Mouse (Mus musculus): Measurements from ENCODE around the gene Mllt6.

The Mllt6 gene

DNA sequence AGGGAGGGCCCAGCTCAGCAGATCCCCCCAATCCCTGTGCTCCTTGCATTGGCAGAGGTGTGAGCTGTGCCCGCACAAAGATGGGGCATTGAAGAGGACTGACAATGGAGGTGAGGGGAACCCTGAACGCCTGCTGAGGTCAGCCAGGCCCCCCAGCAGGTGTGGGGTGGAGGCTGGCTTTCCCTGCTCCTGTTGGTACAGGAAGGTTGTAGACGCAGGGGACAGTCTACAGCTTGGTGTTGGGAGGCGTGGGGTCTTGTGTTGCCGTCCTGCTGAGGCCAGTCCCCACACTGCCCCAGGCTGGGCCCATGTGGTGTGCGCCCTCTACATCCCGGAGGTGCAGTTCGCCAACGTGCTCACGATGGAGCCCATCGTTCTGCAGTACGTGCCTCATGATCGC is 2.2 kb downstream of the Mllt6 start:
- intact Hi-C loops (cut with DNase I), result no loop called here

DNA sequence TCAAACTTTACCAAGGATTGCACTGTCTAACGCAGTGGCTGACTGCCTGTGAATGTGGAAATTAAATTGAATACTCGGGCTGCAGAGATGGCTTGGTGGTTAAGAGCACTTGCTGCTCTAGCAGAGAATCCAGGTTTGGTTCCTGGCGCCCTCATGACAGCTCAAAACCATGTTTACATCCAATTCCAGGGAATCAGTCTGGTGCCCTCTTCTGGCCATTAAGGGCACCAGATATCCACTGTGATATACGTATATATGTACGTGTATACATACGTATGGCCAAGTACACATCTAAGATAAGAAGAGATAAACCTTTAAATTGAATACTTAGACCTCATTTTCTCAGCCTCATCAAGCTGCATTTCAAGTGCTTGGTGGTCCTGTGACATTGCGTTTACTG is 3.0 kb downstream of the Mllt6 start:
- intact Hi-C loops (cut with DNase I), result no loop called here

DNA sequence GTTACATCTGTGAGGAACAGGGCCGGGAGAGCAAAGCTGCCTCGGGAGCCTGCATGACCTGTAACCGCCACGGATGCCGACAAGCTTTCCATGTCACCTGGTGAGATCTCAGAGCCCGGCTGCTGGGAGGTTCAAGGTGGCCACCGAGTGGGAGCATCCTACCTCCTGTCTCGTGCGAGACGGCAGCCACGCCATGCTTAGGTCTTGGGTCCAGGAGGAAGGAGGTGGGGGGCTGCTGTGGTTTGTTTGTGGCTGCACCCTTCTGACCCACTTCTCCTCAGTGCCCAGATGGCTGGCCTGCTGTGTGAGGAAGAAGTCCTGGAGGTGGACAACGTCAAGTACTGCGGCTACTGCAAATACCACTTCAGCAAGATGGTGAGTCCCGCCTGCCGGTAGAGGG is 3.6 kb downstream of the Mllt6 start:
- intact Hi-C loops (cut with DNase I), result no loop called here

DNA sequence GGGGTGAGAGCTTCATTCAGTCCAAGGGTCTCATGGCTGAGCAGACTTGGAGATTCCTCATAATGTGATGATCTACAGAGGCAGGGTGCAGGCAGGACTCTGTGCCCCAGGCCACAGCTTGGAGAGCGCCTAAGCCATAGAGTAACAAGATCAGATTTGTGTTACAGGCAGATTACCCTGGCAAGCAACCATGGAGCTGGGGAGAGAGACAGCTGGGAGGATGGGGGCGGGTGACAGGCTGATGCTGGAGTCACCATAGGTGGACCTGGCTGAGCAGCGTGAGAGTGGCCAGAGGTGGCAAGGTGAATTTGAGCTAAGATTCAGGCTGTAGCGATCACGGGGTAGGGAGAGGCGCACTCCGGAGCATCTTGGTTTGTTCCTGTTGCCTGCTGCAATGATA is 4.9 kb downstream of the Mllt6 start:
- intact Hi-C loops (cut with DNase I), result no loop called here

DNA sequence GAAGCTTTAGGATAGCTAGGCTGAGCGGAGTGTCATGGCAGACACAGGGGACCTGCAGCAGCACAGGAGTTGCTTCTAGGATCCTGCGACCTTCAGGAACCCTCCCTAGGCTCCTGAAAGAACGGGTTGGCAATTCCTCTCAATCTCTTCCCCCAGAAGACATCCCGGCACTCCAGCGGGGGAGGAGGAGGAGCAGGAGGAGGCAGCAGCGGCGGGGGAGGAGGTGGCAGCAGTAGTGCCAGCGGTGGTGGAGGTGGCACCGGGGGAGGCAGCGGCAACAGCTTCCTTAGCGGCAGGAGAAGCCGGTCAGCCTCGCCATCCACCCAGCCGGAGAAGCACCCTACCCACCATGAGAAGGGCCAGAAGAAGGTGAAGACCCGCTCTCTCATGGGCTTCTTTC is 6.1 kb downstream of the Mllt6 start:
- intact Hi-C loops (cut with DNase I), result no loop called here

DNA sequence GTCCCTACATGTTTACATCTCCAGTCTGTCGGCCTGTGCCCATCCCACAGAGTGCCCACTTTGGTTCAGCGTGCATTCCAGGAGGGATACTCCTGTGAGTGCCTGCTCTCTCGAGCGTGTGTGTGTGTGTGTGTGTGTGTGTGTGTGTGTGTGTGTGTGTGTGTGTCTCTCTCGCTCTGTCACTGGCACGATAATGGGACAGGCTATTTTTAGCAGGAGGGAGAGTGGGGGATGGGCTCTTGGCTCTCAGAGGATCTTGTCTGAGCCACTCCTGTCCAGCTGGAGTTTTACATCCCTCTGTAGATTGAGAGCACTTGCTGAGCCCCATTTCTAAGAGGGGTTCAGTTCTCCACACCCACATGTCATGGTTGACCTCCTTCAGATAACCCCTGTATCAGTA is 6.6 kb downstream of the Mllt6 start:
- intact Hi-C loops (cut with DNase I), result no loop called here

DNA sequence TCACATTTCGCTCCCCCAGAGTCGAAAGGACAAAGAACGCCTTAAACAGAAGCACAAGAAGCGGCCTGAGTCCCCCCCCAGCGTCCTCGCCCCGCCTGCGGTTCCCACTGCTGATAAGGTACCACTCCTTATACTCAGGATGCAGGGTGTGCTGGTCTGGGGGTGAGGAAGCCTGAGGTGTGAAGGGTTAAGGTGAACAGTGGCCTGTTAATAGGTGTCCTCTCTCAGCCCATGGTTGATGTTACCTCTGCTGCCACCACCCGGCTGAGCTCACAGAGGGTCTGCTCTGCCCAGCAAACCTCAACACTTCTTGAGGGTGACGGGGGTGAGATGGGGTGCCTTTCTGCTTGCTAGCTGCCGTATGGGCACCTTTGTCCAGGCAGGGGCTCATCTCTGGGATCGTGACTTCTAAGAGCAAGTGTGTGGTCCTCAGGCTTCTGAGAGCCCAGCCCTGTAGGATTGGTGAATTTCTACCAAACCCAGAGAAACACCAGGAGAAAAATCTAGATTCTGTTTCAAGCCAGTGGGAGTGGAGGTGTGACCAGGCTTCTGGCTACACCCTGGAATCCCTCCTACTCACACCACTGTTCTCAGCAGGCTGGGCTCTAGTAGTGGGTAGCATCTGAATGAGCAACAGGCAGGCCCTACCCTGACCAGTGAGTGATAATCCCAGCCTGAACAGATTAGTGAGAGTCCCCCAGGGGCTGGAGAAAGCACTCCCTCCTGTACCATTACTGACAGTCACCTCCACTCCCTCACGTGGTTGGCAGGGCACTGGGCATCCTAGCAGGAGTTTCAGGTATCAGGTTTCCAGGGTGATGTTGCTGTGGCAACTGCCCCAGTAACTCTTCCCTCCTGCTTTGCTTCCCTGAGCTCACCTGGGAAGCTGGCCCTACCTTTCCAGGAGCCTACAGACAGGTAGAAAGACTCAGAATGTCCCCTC is 7.3 kb downstream of the Mllt6 start:
- intact Hi-C loops (cut with DNase I), result no loop called here

DNA sequence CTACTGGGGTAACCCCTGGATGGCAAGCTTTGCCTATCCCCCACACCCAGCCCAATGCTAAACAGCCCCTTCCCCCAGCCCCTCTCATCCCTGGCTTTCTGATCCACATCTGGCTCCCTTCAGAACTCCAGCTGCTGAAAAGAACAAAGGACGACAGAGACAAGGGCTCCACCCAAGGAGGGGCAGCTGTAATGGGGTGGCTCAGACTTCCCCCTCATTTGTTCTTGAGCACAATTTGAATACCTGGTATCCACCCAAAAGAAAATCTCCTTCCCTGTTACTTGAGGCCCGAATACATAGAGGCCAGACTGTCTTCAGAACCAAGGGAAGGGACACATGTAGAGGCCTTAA is 7.9 kb downstream of the Mllt6 start:
- intact Hi-C loops (cut with DNase I), result no loop called here

DNA sequence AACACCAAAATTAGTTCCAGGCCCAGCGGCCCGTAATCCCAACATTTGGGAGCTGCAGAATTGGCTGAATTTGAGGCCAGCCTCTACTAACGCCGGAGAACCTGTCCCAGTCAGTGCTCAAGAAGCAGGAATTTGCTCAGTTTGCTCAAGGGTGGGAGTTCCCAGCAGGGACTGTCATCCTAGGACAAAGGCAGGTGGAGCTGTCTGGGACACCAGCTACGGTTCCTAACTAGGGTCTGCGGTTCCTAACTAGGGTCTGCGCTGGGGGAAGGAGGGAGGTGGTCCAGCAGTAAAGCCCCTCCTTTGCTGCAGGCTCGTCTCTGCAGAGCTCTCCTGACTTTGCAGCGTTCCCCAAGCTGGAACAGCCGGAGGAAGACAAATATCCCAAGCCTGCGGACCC is 9.9 kb downstream of the Mllt6 start:
- intact Hi-C loops (cut with DNase I), result no loop called here

DNA sequence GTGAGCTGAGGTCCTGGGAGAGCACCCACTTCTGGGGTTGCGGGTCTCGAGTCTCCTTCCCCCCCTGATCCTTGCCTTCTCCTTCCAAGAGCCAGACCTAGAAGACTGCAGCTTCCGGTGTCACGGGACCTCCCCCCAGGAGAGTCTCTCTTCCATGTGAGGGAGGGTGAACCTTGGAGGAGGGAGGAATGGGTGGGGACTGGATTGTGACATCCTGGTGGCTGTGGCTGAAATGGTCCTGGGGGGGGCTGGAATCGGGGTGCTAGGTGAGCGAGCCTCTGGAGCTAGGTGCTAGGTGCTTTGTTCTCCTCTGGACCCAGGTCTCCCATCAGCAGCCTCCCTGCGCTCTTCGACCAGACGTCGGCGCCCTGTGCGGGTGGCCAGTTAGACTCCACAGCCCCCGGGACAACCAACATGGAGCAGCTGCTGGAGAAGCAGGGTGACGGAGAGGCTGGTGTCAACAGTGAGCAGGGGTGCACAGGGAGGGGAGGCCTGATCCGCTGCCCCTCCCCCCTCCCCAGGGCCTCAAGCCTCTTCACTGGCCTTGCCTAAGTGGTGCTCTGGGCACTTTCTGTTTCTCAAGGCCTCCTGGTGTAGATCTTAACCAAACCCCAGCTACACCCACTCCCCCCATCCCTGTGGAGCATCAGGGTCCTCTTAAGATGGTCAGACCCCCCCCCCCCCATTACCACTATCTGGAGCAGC is 13.0 kb downstream of the Mllt6 start:
- intact Hi-C loops (cut with DNase I), result no loop called here

DNA sequence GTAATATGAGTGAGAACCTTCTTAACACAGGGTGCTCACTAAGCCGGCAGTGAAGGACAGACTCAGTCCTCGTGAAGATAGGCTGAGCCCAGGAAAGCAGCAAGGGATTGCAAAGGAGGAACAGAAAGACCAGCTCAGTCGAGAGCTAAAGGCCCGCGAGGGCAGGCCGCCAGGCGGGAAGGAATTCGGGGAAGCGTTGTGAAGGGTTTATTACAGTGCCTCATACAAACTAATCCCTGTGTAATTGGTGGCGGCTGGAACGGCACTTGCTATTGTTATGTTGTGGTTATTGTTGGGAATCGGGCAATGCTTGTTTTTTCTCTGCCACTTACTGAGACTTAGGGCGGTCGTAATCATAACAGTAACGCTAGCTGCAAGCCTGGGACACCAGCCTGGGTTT is 14.2 kb downstream of the Mllt6 start:
- intact Hi-C loops (cut with DNase I), result no loop called here

DNA sequence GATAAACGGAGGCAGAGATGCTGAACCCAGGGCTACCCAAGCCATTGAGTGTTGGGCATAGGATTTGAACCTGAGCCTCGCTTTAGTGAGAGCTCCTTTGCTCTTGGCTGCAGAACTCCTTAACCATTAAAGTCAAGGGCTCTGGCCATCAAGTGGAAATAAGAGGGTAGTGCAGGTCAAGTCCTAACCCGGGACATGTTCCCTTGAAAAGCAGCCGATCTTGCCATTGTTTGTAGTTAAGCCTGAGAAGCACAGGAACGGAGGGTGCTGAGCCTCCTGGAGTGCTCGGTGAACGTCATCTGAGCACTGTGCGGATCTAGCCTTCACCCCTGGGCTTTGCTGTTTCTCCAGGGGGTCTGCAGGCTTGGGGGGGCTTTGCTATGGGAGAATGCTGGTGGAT is 14.6 kb downstream of the Mllt6 start:
- intact Hi-C loops (cut with DNase I), result no loop called here

DNA sequence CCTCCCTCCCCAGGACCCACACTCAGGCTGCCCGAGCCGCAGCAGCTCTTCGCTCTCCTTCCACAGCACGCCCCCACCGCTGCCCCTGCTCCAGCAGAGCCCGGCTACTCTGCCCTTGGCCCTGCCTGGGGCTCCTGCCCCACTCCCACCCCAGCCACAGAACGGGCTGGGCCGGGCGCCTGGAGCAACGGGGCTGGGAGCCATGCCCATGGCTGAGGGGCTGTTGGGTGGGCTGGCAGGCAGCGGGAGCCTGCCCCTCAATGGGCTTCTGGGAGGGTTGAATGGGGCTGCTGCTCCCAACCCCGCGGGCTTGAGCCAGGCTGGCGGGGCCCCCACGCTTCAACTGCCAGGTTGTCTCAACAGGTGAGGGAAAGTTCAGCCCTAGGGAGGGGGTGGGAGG is 15.1 kb downstream of the Mllt6 start:
- intact Hi-C loops (cut with DNase I), result no loop called here

DNA sequence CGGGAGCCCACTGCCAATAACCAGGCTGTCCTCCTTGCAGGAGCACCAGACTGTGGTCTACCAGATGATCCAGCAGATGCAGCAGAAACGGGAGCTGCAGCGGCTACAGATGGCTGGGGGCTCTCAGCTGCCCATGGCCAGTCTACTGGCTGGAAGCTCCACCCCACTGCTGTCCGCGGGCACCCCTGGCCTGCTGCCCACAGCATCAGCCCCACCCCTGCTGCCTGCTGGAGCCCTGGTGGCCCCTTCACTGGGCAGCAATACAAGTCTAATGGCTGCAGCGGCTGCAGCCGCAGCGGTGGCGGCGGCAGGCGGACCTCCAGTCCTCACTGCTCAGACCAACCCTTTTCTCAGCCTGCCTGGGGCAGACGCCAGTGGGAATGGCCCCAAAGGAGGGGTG is 17.2 kb downstream of the Mllt6 start:
- intact Hi-C loops (cut with DNase I), result no loop called here

DNA sequence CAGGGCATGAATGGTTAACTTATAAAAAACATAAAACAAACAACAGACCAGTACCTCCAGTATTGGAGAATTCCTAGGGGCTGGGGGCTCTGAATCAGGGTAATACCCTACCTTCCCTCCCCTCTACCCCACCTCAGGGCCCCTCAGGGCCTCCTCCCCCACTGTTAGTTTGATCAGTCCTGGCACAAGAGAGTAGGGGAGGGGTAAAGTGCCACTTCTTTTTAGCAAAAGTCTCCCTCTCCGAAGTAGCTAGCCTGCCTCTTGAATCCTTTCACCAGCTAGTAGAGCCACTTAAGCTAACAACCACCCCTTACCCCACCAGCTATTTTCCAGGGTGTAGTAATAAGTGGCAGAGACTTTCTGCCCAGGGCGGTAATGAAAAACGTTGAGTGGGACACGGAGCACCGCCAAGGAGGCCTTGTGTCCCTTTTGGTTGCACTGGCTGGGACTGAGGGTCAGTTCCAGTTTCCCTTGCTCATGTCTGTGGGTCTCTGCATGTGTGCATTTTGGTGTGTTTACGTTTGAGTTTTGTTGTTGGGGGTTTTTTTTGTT is 19.4 kb downstream of the Mllt6 start:
- intact Hi-C loops (cut with DNase I), result no loop called here

DNA sequence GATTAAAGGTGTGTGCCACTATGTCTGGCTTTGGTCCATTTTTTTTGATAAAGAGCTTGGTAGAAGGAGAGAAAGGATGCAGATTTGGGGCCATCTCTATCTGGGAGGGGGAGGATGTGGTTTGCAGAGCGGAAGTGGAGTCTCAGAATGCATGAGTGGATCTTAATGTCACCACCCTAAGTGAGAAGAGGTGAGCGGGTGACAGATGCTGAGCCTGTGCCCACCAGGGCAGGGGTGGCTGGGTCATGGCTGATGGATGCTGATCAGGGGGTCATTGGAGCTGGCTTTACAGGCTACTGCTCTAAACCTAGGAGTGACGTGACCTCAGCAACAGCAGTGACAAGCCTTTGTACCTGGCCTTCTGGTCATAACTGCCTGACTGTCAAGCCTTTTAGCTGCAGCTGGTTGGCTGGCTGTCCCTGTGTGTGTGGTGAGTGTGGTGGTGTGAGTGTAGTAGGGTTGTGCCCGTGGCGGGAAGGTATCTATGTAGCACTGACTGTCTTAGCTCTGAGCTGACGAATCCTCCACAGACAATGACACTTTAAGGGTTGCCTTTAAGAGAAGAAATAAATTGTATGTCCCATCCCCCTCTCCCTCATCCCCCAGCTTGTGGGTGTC is 21.0 kb downstream of the Mllt6 start:
- intact Hi-C loops (cut with DNase I), result no loop called here

DNA sequence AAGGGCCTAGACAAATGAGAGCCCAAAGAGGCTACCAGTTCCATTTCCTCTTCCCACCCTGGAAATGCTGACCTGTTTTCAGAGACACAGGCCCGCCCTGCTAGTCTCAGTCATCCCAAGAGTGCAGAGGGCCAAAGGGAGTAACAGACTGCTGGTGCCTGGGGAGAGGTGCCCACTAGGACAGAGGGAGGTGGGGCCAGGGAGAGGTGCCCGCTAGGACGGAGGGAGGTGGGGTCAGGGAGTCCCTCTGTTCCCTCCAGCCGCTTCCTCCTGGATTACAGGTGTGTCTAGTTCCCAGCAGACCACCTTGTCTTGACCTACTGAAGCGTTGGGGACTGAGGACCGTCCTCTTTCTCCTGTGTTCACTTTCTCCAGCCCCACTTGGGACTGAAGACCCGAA is 21.6 kb downstream of the Mllt6 start:
- intact Hi-C loops (cut with DNase I), result no loop called here

DNA sequence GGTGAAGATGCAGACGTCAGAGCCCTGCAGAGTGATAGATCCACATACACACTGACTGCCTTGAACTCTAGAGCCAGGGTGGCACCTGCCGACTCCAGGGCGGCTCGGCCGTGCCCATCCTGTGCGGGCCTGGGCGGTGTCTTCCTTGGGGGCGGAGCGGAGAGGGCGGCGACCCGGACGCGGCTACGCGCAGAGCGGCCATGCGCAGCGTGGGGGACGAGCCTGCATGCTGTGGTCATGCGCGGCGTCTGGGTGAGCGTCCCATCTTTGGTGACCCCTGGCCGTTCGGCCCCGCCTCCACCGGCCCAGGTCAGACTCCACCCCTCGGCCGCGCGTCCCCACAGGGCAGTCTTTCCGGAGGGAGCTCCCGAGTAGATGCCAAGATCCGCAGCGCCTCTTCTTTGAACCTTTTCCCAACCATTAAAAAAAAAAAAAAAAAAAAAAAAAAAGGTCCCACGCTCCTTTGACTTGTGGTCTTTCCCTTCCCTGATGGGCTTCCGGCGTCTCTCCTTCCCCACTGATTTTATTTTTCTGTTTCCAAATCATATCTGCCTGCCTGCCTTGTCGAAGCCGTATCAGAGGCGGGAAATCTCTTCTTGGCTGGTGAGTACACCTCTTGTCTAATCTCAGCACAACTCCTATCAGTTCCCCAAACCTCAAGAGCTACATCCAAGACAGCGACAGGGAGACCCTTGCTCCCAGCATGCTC is 22.6 kb downstream of the Mllt6 start, which contains the start of gene Cisd3:
Cisd3 (plus strand) TSS at position 214 of the 709 bp plus-strand sequence.
- intact Hi-C loops (cut with DNase I), result no loop called here

DNA sequence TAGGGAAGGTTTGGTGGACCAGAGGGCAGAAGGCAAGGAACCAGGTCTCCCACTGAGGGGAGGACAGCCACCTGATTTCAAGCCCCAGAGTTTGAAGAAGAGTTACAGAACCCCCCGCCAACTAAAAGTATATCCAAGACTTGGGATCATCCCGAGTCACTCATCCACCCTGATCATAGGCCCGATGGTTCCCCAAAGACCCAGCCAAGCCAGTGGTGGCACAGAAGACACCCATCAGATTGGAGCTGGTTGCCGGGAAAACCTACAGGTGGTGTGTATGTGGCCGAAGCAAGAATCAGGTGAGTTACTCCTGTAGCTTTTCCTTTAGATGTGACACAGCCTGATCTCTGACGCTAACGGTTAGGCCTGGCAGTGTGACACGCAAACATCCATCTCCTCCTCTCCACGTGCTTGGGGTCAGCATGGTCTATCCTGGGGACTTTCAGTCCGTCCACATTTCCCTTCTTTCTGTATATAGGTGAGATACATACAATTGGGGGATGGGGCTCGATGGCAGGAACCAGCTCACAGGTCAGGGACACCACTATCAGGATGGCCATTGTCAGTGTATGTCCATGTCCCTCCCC is 23.2 kb downstream of the Mllt6 start:
- intact Hi-C loops (cut with DNase I), result no loop called here

DNA sequence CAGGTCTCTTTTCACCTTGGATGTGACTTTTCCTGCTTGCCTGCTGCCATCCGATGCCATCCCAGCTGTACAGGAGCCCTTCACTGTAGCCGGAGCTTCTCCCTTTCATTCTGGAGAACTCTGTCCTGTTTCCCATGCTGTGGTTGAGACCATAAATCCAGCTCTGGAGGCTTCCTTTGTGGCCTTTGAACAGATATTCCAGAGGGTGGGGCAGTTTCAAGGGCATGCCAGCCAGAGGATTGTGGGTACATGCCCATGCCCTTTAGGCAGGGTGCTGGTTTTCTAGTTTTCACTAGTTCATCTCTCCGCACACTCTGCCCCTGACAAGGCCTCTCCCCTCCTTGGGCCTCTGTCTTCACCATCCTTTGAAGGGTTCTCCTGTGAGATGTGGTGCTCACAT is 23.8 kb downstream of the Mllt6 start:
- intact Hi-C loops (cut with DNase I), result no loop called here

DNA sequence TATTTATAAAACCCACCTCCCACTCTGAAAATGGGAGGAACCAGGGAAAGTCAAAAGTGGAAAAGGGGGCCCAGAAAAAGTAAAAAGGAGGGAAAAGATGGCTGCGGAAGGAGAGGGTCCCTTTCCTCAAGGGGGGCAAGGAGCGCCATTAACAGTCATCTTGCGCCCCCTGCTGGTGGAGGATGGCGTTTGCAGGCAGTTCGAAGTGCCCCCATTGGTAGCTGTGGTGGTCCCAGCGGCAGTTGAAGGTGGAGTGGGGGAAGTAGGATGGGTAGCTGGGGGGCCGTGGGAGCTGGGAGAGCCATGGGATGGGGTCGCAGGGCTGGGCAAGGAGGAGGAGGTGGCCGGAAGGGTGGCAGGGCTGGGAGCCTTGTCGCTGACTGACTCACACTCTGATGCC is 26.6 kb downstream of the Mllt6 start:
- intact Hi-C loops (cut with DNase I), result loop anchor here (2.0 kb wide), 1 partner anchor 45 kb away; no protein-coding TSS in a partner anchor
